Mouse (Mus musculus): ENCODE data around the gene Cxcr4. TPM values are rescaled to one million over a fixed set of nuclear protein-coding genes. Genes with fewer than 3 reads are reported as not detected.

Gene Cxcr4
- polyA plus RNA-seq (2012; ENCODE audit: low replicate concordance) = 5.2 and 6.3 TPM in 2 replicates

GRCm38 (mm10) chr1:128592211-128592741 lies at the start of gene Cxcr4:
Gene Cxcr4, minus strand, starts transcription at chr1:128592293.

Other genes starting within 250 kb of the Cxcr4 start
- gene Mcm6, start 232.6 kb downstream of the Cxcr4 start, polyA plus RNA-seq (2012; ENCODE audit: low replicate concordance) = 20.3 and 42.7 TPM in 2 replicates
- 35.1 and 57.2 TPM in 2 replicates for gene Dars, start 174.9 kb downstream of the Cxcr4 start, polyA plus RNA-seq (2012; ENCODE audit: low replicate concordance)